Mouse (Mus musculus) liver, adult 2 months (tissue): ENCODE data around the gene Arpc4. TPM values are rescaled to one million over a fixed set of nuclear protein-coding genes. Genes with fewer than 3 reads are reported as not detected.

Source experiments
- DNase-seq: peaks from one replicate; pipeline ENCODE4 v3.0.0-alpha.2; 2011; ENCODE audit warnings: low read depth, low spot score; ENCODE audit errors: extremely low read depth
- H3K27ac ChIP-seq: fragments of 200-500 bp; replicated peaks from 2 replicates; pipeline ENCODE4 v1.5.1; 2012; ENCODE audit warnings: low read depth, mild to moderate bottlenecking, control low read depth, inconsistent platforms, low read length; ENCODE audit not compliant: insufficient read depth
- H3K27me3 ChIP-seq: fragments of 200-500 bp; 2 replicates; pipeline ENCODE4 v1.6.1; 2012; ENCODE audit warnings: mild to moderate bottlenecking, moderate library complexity, low read length, inconsistent platforms; ENCODE audit not compliant: control insufficient read depth, insufficient read depth
- H3K36me3 ChIP-seq: fragments of 200-500 bp; 2 replicates; pipeline ENCODE4 v1.6.1; 2012; ENCODE audit warnings: low read length, inconsistent platforms; ENCODE audit not compliant: control insufficient read depth, insufficient read depth
- H3K4me1 ChIP-seq: fragments of 200-500 bp; 2 replicates; pipeline ENCODE4 v1.6.1; 2011; ENCODE audit warnings: low read length; ENCODE audit not compliant: control insufficient read depth, insufficient read depth
- H3K4me3 ChIP-seq: fragments of 200-500 bp; 2 replicates; pipeline ENCODE4 v1.5.1; 2011; ENCODE audit warnings: low read depth, mild to moderate bottlenecking, control low read depth, low read length, moderate library complexity; ENCODE audit not compliant: insufficient read depth
- H3K79me2 ChIP-seq: fragments of 200-500 bp; 2 replicates; pipeline ENCODE4 v1.6.1; 2012; ENCODE audit warnings: inconsistent platforms, mild to moderate bottlenecking, low read length, moderate library complexity; ENCODE audit not compliant: control insufficient read depth, insufficient read depth
- H3K9ac ChIP-seq: fragments of 200-500 bp; 2 replicates; pipeline ENCODE4 v1.6.1; 2012; ENCODE audit warnings: low read depth, mild to moderate bottlenecking, control low read depth, inconsistent platforms, low read length
- CTCF ChIP-seq: fragments of 200-500 bp; IDR thresholded peaks from 2 replicates; pipeline ENCODE4 v1.5.1; 2011; ENCODE audit warnings: low read depth, low read length, control low read depth
- POLR2A ChIP-seq: fragments of 200-500 bp; IDR thresholded peaks from 2 replicates; pipeline ENCODE4 v1.6.1; 2011; ENCODE audit warnings: low read length, control low read depth; ENCODE audit not compliant: insufficient read depth; ENCODE audit errors: extremely low read depth
- WGBS: fragments of 180-500 bp; shearing (Covaris S2); methylation state at CpG from one replicate; pipeline ENCODE4 v1.1.7; 2018; 5-methylcytosine and 5-hydroxymethylcytosine counted together
- polyA plus RNA-seq: library from polyadenylated mRNA; depleted of rRNA; stranded (reverse); fragments of >200 nt; gene quantifications from 2 replicates; pipeline ENCODE4 v1.2.3, GENCODE M21; 2012
- total RNA-seq: library from RNA; depleted of rRNA; stranded (reverse); fragments of >200 nt; gene quantifications from 2 replicates; pipeline ENCODE4 v1.2.3, GENCODE M21; 2014

The Arpc4 gene
- total and polyA plus RNA-seq, 2 experiments = 31.5 to 36.0 TPM

DNA sequence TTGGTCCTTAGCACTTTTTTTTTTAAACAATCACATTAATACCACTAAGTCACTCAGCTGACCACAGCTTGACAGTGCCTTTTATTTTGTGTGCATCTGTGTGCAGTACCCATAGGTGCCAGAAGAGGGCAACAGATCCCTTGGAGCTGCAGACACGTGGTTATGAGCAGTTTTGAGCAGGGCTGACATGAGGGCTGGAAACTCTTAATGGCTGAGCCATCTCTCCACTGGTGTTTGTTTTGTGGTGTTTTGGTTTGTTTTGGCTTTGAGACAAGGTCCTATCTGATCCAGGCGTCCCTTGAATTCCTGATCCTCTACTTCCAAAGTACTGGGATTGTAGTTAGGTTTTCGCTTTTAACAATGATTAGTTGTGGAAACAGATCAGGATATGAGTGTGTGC lies 49.5 kb downstream of the Arpc4 start:
- peaks cover 20% of the 10 kb centered on the region; the same call in 1 of the 2 replicates for H3K79me2 ChIP-seq
- H3K4me1 ChIP-seq = peaks cover 12% of the 10 kb centered on the region
- H3K9ac ChIP-seq = peak overlapping the region; percentile 45; the same call in 1 of the 2 replicates
- TF ChIP-seq POLR2A = no peak
- peak; percentile 74 for TF ChIP-seq CTCF
- peak; percentile 98 for DNase-seq
- H3K4me3 ChIP-seq = no peak overlapping the region
- H3K27me3 ChIP-seq = no peaks in the 10 kb centered on the region
- WGBS = 20% methylated on average over 3 of the region's 3 CpGs
- H3K27ac ChIP-seq = peak overlapping the region; percentile 83
- no peaks in the 10 kb centered on the region for H3K36me3 ChIP-seq

- H3K4me3 ChIP-seq = peak overlapping the region; percentile 58
- H3K36me3 ChIP-seq = no peaks in the 10 kb centered on the region; the same call in 1 of the 2 replicates
- 27% methylated on average over 16 of the region's 16 CpGs for WGBS
- H3K27ac ChIP-seq = peak overlapping the region; percentile 95
- peak; percentile 99 for DNase-seq
- TF ChIP-seq CTCF (no peak), POLR2A (0 out of 2 replicates have a peak, but pooled peaks have one; percentile 39)
- H3K9ac ChIP-seq = peak overlapping the region; percentile 78
- peaks cover 22% of the 10 kb centered on the region; the same call in 1 of the 2 replicates for H3K79me2 ChIP-seq
- H3K4me1 ChIP-seq = peaks cover 18% of the 10 kb centered on the region
- H3K27me3 ChIP-seq = no peaks in the 10 kb centered on the region
These were observed 50.1 kb downstream of the Arpc4 start for GRCm38 (mm10) chr6:113428006-113428405.

DNA sequence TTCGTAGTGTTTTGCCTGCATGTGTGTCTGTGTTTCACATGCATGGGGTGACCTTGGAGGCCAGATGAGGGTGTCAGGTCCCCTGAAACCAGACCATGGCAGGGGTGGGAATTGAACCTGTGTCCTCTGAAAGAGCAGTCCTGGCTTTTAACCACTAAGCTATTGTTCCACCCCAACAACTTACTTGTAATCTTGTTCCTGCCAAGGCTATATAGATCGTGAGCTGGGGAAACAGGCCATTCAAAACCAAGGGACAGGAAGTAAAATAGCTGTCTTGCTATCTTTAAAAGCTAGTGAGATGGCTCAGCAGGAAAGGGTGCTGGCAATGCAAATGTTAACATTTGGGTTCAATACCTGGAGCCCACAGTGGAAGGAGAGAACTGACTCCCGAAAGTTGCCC lies 52.0 kb downstream of the Arpc4 start:
- Histone ChIP-seq H3K36me3 (peaks cover 2% of the 10 kb centered on the region; the same call in 1 of the 2 replicates), H3K4me3 (peak overlapping the region; percentile 58), H3K79me2 (peaks cover 28% of the 10 kb centered on the region; the same call in 1 of the 2 replicates), H3K4me1 (peaks cover 34% of the 10 kb centered on the region), H3K27ac (peak overlapping the region; percentile 82), H3K27me3 (no peaks in the 10 kb centered on the region), H3K9ac (peak overlapping the region; percentile 82)
- 20% methylated on average over 3 of the region's 3 CpGs for WGBS
- DNase-seq = peak; percentile 80
- TF ChIP-seq POLR2A = no peak
- TF ChIP-seq CTCF = no peak

DNA sequence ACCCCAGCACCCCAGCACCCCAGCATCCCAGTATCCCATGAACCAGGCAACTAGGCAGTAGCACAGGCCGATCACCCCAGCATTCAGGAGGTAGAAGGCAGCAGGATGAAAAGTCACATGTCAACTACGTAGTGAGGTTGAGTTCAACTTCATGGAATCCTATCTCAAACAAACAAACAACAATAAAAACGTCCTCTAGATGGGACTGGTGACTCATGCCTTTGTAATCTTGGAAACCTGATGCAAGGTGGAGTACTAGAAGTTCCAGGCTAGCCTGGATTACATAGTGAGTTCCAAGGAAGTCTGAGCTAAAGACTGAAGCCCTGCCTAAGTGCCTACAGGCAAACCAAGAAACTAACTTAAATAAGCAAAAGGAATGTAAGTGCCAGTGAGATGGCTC lies 52.9 kb downstream of the Arpc4 start:
- Histone ChIP-seq H3K9ac (peak overlapping the region; percentile 65), H3K27ac (peak overlapping the region; percentile 82)
- 15% methylated on average over 3 of the region's 3 CpGs for WGBS

GRCm38 (mm10) chr6:113431801-113432200 lies 53.9 kb downstream of the Arpc4 start:
- TF ChIP-seq CTCF (no peak), POLR2A (no peak)
- H3K79me2 ChIP-seq = peaks cover 35% of the 10 kb centered on the region; the same call in 1 of the 2 replicates
- no peak overlapping the region for H3K4me3 ChIP-seq
- 31% methylated on average over 3 of the region's 3 CpGs for WGBS
- H3K9ac ChIP-seq = peak overlapping the region; percentile 22; the same call in 1 of the 2 replicates
- H3K27me3 ChIP-seq = no peaks in the 10 kb centered on the region
- H3K4me1 ChIP-seq = peaks cover 35% of the 10 kb centered on the region
- peaks cover 9% of the 10 kb centered on the region; the same call in 1 of the 2 replicates for H3K36me3 ChIP-seq
- DNase-seq = no peak
- peak overlapping the region; percentile 78; the same call in 1 of the 2 replicates for H3K27ac ChIP-seq

More for the DNA sequence above, 52.9 kb downstream of the Arpc4 start:
- Histone ChIP-seq H3K27me3 (no peaks in the 10 kb centered on the region), H3K4me1 (peaks cover 35% of the 10 kb centered on the region), H3K36me3 (peaks cover 9% of the 10 kb centered on the region; the same call in 1 of the 2 replicates), H3K79me2 (peaks cover 35% of the 10 kb centered on the region; the same call in 1 of the 2 replicates), H3K4me3 (peak overlapping the region; percentile 58)
- TF ChIP-seq POLR2A (no peak), CTCF (no peak)
- DNase-seq = peak; percentile 76

GRCm38 (mm10) chr6:113433661-113434060 lies 55.7 kb downstream of the Arpc4 start:
- TF ChIP-seq POLR2A (no peak), CTCF (no peak)
- Histone ChIP-seq H3K27me3 (no peaks in the 10 kb centered on the region), H3K36me3 (peaks cover 11% of the 10 kb centered on the region; the same call in 1 of the 2 replicates), H3K27ac (peak overlapping the region; percentile 66), H3K79me2 (peaks cover 30% of the 10 kb centered on the region; the same call in 1 of the 2 replicates), H3K4me3 (no peak overlapping the region), H3K4me1 (peaks cover 41% of the 10 kb centered on the region), H3K9ac (no peak overlapping the region)
- 34% methylated on average over 3 of the region's 3 CpGs for whole genome bisulfite sequencing
- peak; percentile 42 for DNase-seq
